Mouse (Mus musculus): Measurements from ENCODE around the gene Gba.

DNA sequence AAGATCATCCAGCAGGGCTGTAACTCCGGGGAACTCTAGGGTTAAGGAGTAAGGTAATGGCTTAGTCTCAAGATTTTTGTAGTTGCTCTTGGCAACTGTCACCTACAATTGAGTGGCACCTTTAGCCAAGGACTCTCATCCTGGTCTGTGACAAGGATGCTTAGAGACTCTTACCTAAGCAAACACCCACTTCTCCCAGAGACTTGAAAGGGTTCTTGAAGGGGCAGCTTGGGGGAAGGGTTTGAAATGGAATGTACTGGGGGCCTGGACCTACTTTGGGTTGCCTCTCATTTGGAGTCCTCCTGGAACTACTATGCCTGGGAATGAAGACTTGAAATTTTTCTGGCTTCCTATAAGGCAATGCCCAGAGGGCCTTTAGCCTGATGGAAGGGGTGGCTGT is 15.5 kb downstream of the Gba start:
- TF ChIP-seq POLR2A (IDR thresholded peaks at IDR 0.05; ENCODE audit: insufficient read depth, low read depth, low read length) = no peak
- TF ChIP-seq CTCF (IDR thresholded peaks at IDR 0.05; ENCODE audit: insufficient read depth, low read depth, low read length) = no peak
